Mouse (Mus musculus) C2C12 (cell line): ENCODE results near the gene Rnft2.

Experiments used
- CTCF ChIP-seq: IDR thresholded peaks from one replicate; pipeline ENCODE4 v1.5.1; 2011; ENCODE audit not compliant: control insufficient read depth, insufficient read depth, insufficient read length
- FOSL1 ChIP-seq: IDR thresholded peaks from one replicate; pipeline ENCODE4 v1.8.0; 2011; ENCODE audit warnings: mild to moderate bottlenecking, low read length; ENCODE audit not compliant: poor library complexity, insufficient read depth, severe bottlenecking
- MAX ChIP-seq: IDR thresholded peaks from one replicate; pipeline ENCODE4 v1.6.1; 2011; ENCODE audit warnings: mild to moderate bottlenecking, control low read depth
- MYOD1 ChIP-seq: IDR thresholded peaks from one replicate; pipeline ENCODE4 v1.6.1; 2011; ENCODE audit warnings: low read depth; ENCODE audit not compliant: control insufficient read depth, insufficient read length
- MYOG ChIP-seq: IDR thresholded peaks from one replicate; pipeline ENCODE4 v1.6.1; 2011; ENCODE audit not compliant: control insufficient read depth, insufficient read length; ENCODE audit errors: extremely low read depth
- USF1 ChIP-seq: IDR thresholded peaks from one replicate; pipeline ENCODE4 v1.6.1; 2011; ENCODE audit warnings: low read depth, mild to moderate bottlenecking, control low read depth, moderate library complexity

DNA sequence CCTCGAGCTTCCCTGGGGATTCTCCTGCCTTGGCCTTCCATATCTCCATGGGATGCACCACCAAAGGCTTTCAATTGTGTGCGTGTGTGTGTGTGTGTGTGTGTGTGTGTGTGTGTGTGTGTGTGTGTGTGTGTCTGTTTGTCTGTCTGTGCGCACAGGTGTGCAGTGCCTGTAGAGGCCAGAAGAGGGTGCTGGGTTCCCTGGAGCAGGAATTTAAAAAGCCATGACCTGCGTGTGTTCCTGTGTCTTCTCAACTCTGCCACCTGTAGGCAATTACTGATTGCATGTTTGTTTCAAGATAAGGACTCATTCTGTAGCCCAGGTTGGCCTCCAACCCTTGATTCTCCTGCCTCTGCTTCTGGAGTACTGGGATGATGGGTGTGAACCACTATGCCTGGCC lies 46.5 kb upstream of the Rnft2 start:
- TF ChIP-seq CTCF (no peak), USF1 (no peak), MYOG (no peak), FOSL1 (no peak), MAX (no peak), MYOD1 (no peak)
